Mouse (Mus musculus) embryonic facial prominence, embryonic 14.5 days (tissue): Measurements from ENCODE around the gene Cfap54. TPM values are rescaled to one million over a fixed set of nuclear protein-coding genes. Genes with fewer than 3 reads are reported as not detected.

ENCODE experiments used
- ATAC-seq: fragments of 200-750 bp; cut with Nextera tagmentation; 2 replicates; pipeline ENCODE4 v1.8.0; 2017; ENCODE audit warnings: low read depth, moderate number of reproducible peaks, moderate TSS enrichment
- DNase-seq: peaks from one replicate; pipeline ENCODE4 v3.0.0-alpha.2; 2015; ENCODE audit warnings: low spot score
- H3K27ac ChIP-seq: fragments of 300-500 bp; sonication (generic); replicated peaks from 2 replicates; pipeline ENCODE4 v1.5.1; 2014; ENCODE audit warnings: low read depth, mild to moderate bottlenecking, low read length, moderate library complexity
- H3K27me3 ChIP-seq: fragments of 300-500 bp; sonication (generic); replicated peaks from 2 replicates; pipeline ENCODE4 v1.6.1; 2014; ENCODE audit warnings: low read length; ENCODE audit not compliant: control insufficient read depth, insufficient read depth
- H3K36me3 ChIP-seq: fragments of 300-500 bp; sonication (generic); 2 replicates; pipeline ENCODE4 v1.6.1; 2014; ENCODE audit warnings: low read length, mixed read lengths; ENCODE audit not compliant: control insufficient read depth, insufficient read depth
- H3K4me1 ChIP-seq: fragments of 300-500 bp; sonication (generic); 2 replicates; pipeline ENCODE4 v1.6.1; 2014; ENCODE audit warnings: antibody characterized with exemption, low read length; ENCODE audit not compliant: control insufficient read depth, insufficient read depth
- H3K4me2 ChIP-seq: fragments of 300-500 bp; sonication (generic); 2 replicates; pipeline ENCODE4 v1.6.1; 2014; ENCODE audit warnings: low read depth, mild to moderate bottlenecking, low read length, moderate library complexity, mixed read lengths
- H3K4me3 ChIP-seq: fragments of 300-500 bp; sonication (generic); 2 replicates; pipeline ENCODE4 v1.5.1; 2014; ENCODE audit warnings: low read depth, mild to moderate bottlenecking, low read length
- H3K9ac ChIP-seq: fragments of 300-500 bp; sonication (generic); 2 replicates; pipeline ENCODE4 v1.6.1; 2014; ENCODE audit warnings: low read depth, mild to moderate bottlenecking, low read length, moderate library complexity, mixed read lengths
- H3K9me3 ChIP-seq: fragments of 300-500 bp; sonication (generic); 2 replicates; pipeline ENCODE4 v1.6.1; 2016; ENCODE audit warnings: low read length; ENCODE audit not compliant: control insufficient read depth
- WGBS: fragments of 180-500 bp; shearing (Covaris S2); extraction: QIAGEN DNeasy Blood & Tissue Kit; methylation state at CpG from one replicate; pipeline ENCODE4 v1.1.7; 2014; 5-methylcytosine and 5-hydroxymethylcytosine counted together
- polyA plus RNA-seq: library from polyadenylated mRNA; unstranded; fragments of >200 nt; fragmentation: Nextera tagmentation; extraction: Ambion mirVana; gene quantifications from 2 replicates; pipeline ENCODE4 v1.2.1, GENCODE M21; 2014

Gene Cfap54
- polyA plus RNA-seq, 1 experiment from 2014 or later: 1.8 TPM

- Histone ChIP-seq H3K4me3 (no peak overlapping the region), H3K9me3 (no peaks in the 10 kb centered on the region), H3K9ac (no peak overlapping the region), H3K27me3 (no peaks in the 10 kb centered on the region), H3K27ac (no peak overlapping the region), H3K36me3 (no peaks in the 10 kb centered on the region), H3K4me2 (no peak overlapping the region), H3K4me1 (no peaks in the 10 kb centered on the region)
- no peak for ATAC-seq
- DNase-seq: no peak
- WGBS: 93% methylated on average over 5 of the region's 5 CpGs
These were observed 243.8 kb downstream of the Cfap54 start for GRCm38 (mm10) chr10:92837572-92837971.

GRCm38 (mm10) chr10:92837045-92837444, 244.4 kb downstream of the Cfap54 start:
- Histone ChIP-seq H3K4me1 (no peaks in the 10 kb centered on the region), H3K27ac (no peak overlapping the region)

GRCm38 (mm10) chr10:92821499-92821898, 259.9 kb downstream of the Cfap54 start:
- no peak for DNase-seq
- no peaks in the 10 kb centered on the region for H3K36me3 ChIP-seq
- ATAC-seq: no peak
- no peak overlapping the region for H3K4me2 ChIP-seq
- H3K9ac ChIP-seq: no peak overlapping the region
- WGBS: 77% methylated on average over 4 of the region's 4 CpGs
- H3K9me3 ChIP-seq: no peaks in the 10 kb centered on the region
- H3K4me3 ChIP-seq: no peak overlapping the region
- no peaks in the 10 kb centered on the region for H3K4me1 ChIP-seq
- no peak overlapping the region for H3K27ac ChIP-seq
- no peaks in the 10 kb centered on the region for H3K27me3 ChIP-seq

More at GRCm38 (mm10) chr10:92837045-92837444, 244.4 kb downstream of the Cfap54 start:
- Histone ChIP-seq H3K4me2 (no peak overlapping the region), H3K36me3 (no peaks in the 10 kb centered on the region), H3K27me3 (no peaks in the 10 kb centered on the region), H3K9me3 (no peaks in the 10 kb centered on the region), H3K4me3 (no peak overlapping the region), H3K9ac (no peak overlapping the region)
- WGBS: 69% methylated on average over 2 of the region's 2 CpGs
- ATAC-seq: no peak
- no peak for DNase-seq

- ATAC-seq (no peak), DNase-seq (peak; percentile 3)
- 34% methylated on average over 5 of the region's 5 CpGs for WGBS
These were observed 263.2 kb downstream of the Cfap54 start for GRCm38 (mm10) chr10:92818190-92818589.

GRCm38 (mm10) chr10:92816903-92817302, 264.5 kb downstream of the Cfap54 start:
- Histone ChIP-seq H3K4me2 (no peak overlapping the region), H3K9ac (no peak overlapping the region), H3K27me3 (no peaks in the 10 kb centered on the region), H3K4me3 (no peak overlapping the region), H3K4me1 (no peaks in the 10 kb centered on the region), H3K9me3 (no peaks in the 10 kb centered on the region), H3K27ac (no peak overlapping the region), H3K36me3 (no peaks in the 10 kb centered on the region)
- ATAC-seq: no peak
- 71% methylated on average over 5 of the region's 5 CpGs for WGBS
- DNase-seq: no peak

More at GRCm38 (mm10) chr10:92818190-92818589, 263.2 kb downstream of the Cfap54 start:
- Histone ChIP-seq H3K36me3 (no peaks in the 10 kb centered on the region), H3K27ac (no peak overlapping the region), H3K27me3 (no peaks in the 10 kb centered on the region), H3K9ac (no peak overlapping the region), H3K4me1 (no peaks in the 10 kb centered on the region), H3K9me3 (no peaks in the 10 kb centered on the region), H3K4me3 (no peak overlapping the region), H3K4me2 (no peak overlapping the region)

- Histone ChIP-seq H3K36me3 (no peaks in the 10 kb centered on the region), H3K9me3 (no peaks in the 10 kb centered on the region), H3K27me3 (no peaks in the 10 kb centered on the region), H3K4me1 (no peaks in the 10 kb centered on the region), H3K27ac (no peak overlapping the region), H3K4me3 (no peak overlapping the region), H3K9ac (no peak overlapping the region), H3K4me2 (no peak overlapping the region)
- WGBS: 60% methylated on average over 9 of the region's 9 CpGs
- no peak for ATAC-seq
- DNase-seq: no peak
These were observed 270.5 kb downstream of the Cfap54 start for GRCm38 (mm10) chr10:92810894-92811293.

- Histone ChIP-seq H3K9ac (no peak overlapping the region), H3K4me1 (no peaks in the 10 kb centered on the region), H3K36me3 (no peaks in the 10 kb centered on the region), H3K9me3 (no peaks in the 10 kb centered on the region), H3K4me3 (no peak overlapping the region), H3K4me2 (no peak overlapping the region), H3K27me3 (no peaks in the 10 kb centered on the region), H3K27ac (no peak overlapping the region)
- 59% methylated on average over 10 of the region's 10 CpGs for WGBS
- ATAC-seq: no peak
- DNase-seq: no peak
These were observed 289.5 kb downstream of the Cfap54 start for GRCm38 (mm10) chr10:92791908-92792307.

GRCm38 (mm10) chr10:92791531-92791900, 289.9 kb downstream of the Cfap54 start:
- Histone ChIP-seq H3K36me3 (no peaks in the 10 kb centered on the region), H3K4me3 (no peak overlapping the region), H3K27ac (no peak overlapping the region), H3K9me3 (no peaks in the 10 kb centered on the region), H3K9ac (no peak overlapping the region), H3K27me3 (no peaks in the 10 kb centered on the region), H3K4me2 (no peak overlapping the region), H3K4me1 (no peaks in the 10 kb centered on the region)
- DNase-seq: no peak
- WGBS: 69% methylated on average over 9 of the region's 9 CpGs
- no peak for ATAC-seq

GRCm38 (mm10) chr10:92790893-92791530, 290.4 kb downstream of the Cfap54 start:
- DNase-seq (no peak), ATAC-seq (no peak)
- no peak overlapping the region for H3K9ac ChIP-seq
- H3K36me3 ChIP-seq: no peaks in the 10 kb centered on the region
- H3K4me1 ChIP-seq: no peaks in the 10 kb centered on the region
- H3K9me3 ChIP-seq: no peaks in the 10 kb centered on the region
- 49% methylated on average over 7 of the region's 7 CpGs for WGBS
- no peak overlapping the region for H3K4me3 ChIP-seq
- H3K4me2 ChIP-seq: no peak overlapping the region
- H3K27me3 ChIP-seq: no peaks in the 10 kb centered on the region
- no peak overlapping the region for H3K27ac ChIP-seq
